Mouse (Mus musculus): Measurements from ENCODE around the gene Zdhhc5.

Zdhhc5 gene
- long read RNA-seq, experiment 1, partial matches to known transcripts = 2 of 4 reads
- long read RNA-seq, experiment 1, other reads (novel, unspliced or antisense) = 2 of 4 reads
- long read RNA-seq, experiment 2, partial matches to known transcripts = 1 of 3 reads
- long read RNA-seq, experiment 2, other reads (novel, unspliced or antisense) = 2 of 3 reads

DNA sequence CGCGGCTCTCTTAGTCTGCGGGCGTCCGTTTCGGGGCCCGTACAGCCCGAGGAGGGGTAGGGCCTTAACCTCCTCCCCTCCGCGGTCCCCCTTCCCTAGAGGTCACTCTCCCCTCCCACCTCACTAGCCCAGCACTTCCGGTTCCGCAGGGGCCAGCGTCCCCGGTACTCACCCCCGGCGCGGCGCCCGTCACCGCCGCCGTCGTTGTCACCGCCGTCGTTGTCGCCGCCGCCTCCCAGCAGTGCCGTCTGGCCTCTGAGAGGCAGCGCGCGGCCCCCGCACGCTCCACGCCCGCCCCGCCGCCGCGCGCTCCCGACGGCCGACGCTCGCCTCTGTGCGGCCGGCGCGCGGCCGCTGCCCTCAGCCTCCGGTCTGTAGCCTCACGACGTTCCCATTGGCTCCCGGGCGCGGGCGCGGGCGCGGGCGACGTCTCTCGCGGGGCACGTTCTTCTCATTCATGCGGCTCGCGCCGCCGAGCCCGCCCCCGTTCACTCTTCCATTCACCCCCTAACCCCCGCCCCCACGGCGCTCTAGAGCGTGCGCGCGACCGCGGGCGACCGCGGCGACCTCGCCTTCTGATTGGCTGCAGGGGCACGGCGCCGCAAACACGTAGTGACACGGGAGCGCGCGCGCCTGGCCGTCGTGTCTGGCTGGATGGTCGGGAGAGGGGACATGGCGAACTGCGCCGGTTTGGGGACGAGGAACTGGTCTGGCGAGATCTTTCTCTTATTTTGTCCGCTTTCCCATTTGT, at the start of gene Zdhhc5:
TSS of gene Zdhhc5 (minus strand) at position 370 of the 751 bp plus-strand sequence.
- intact Hi-C loops (cut with DNase I) = loop anchor here (5.0 kb wide), 1 partner anchor 38 kb away; the partner anchor contains the start of genes Gm28635, Med19 and Tmx2

DNA sequence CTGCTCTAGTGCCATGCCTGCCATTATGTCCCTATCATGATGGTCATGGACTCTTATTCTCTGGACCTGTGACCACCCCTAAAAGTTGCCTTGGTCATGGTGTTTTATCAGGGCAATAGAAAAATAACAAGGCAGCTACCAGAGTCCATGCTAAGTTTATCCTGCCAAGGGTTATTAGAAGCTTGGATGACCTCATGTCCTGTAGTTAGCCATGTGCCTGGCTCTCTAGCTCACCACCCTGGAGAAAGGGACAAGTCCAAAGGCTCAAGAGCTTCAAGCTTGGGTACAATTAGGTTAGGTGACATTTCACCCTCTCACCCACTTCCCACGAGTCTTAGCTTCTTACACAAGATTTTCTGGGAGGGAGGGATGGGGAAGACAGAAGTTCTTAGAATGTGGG, 47.8 kb upstream of the Zdhhc5 start:
- intact Hi-C loops (cut with DNase I) = no loop called here

DNA sequence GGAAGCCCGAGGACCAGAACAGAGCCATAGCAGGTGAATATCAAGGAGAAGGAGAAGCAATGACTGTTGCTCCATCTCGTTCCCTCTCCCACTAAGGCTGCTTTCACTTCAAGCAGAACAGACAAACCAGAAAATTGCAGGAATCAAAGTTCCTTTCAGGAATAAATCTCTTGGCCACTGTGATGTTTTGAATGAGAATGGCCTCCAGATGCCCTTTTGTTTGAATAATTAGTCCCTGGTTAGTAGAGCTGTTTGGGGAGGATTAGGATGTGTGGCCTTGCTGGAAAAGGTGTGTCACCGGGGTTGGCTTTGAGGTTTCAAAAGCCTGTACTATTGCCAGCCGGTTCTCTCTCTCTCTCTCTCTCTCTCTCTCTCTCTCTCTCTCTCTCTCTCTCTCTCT, 47.3 kb upstream of the Zdhhc5 start:
- intact Hi-C loops (cut with DNase I) = no loop called here

DNA sequence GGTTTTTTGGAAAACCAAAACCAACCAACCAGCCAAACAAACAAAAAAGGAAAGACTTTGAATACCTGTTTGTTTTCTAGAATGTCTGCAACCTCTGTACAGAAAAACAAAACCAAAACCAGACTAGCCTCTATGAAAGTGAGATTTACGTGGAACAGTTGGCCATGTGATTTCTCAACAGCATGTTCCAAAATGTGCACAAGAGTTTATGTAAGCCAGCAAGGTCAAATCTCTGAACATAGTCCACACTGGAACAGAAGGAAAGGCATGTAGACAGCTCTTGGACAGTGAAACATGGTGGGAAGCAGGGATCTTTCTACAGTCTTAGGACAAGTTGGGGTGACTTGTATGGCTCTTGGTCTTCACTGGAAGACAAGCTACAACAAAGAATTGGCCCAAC, 46.9 kb upstream of the Zdhhc5 start:
- intact Hi-C loops (cut with DNase I) = no loop called here

DNA sequence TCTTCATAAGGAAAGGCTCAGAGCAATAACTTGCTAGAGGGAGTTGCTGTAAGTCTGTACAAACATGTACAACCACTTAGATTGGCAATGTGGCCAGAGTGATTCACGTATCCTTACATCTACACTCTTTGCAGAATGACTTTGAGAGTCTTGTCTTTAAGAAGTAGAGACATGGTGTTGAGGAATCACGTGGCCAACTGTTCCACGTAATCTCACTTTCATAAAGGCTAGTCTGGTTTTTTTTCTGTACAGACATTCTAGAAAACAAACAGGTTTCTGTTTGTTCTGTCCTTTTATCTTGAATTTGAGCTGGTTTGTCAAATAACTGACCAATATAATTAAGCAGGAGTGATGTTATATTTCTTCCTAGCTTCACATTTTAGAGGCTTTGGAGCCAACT, 46.3 kb upstream of the Zdhhc5 start:
- intact Hi-C loops (cut with DNase I) = no loop called here

DNA sequence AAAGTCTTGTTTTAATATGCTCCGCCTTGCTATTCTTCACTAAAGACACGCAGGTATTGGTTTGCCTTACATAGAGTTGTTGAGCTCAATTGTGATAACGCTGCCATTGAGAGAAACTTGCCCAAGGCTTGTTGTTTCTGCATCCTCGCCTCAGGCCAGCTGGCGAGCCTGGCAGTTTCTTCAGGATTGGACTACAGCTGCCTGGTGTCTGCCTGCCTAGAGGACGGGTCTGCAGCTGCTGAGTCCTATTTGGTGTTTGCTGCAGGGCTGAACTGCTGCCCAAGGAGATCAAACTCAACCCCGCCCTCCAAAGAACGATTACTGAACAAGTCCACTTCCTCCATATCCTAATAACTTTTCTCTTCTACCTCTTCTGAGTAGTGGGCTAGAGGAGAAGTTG, 45.8 kb upstream of the Zdhhc5 start:
- intact Hi-C loops (cut with DNase I) = no loop called here

DNA sequence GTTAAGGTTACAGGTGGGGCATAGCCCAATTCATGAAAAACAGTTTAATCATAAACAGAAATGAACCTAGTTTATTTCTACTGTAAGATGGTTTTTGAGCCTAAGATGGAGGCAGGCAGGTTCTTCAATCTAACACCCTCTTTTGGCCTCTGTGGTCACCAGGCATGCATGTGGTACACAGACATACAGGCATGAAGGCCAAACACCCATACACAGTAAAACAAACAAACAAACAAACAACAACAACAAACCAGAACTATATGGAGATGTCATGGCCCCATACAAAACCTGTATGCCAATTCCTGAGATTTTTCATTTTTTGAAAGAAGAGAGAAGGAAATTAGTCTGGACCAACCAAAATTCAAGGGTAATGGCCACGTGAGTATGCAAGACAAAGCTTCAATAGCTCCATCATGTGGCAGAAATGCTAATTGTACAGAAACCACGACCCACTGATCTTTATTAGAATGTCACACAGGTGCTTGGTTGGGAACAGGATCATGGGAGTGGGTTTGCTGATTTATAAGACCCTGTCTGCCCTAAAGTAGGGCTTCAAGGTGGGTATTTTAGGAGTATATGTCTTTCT, 43.7 kb upstream of the Zdhhc5 start:
- intact Hi-C loops (cut with DNase I) = no loop called here

DNA sequence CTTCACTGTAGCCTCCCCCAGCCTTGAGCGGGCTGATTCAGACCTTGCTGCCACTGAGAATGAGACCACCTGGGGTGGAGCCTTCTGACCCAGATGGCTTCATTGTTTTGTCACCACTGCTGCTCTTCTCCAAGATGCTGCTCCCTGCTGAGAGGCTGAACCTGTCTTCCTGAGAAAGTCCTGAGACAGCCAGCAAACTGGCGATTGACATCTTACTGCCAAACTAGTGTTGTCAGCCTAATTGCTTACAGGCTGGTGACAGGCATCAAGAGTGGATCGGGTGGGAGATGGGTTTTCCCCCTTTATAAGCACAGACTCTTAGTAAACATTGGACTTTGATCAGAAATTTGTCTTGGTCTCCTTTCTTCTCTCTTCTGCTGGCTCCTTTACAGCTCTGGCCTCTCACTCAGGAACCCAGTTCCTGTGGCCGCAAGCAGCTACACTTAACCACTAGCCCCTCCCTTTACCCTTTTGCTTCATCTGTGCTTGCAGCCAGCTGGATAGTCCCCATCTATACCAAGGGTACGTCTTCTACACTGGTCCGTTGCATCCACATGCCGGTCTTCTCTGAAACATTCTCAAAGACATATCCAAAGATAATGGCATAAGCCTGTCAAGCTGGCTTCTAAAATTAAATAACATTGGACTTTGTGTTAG, 42.2 kb upstream of the Zdhhc5 start:
- intact Hi-C loops (cut with DNase I) = no loop called here

DNA sequence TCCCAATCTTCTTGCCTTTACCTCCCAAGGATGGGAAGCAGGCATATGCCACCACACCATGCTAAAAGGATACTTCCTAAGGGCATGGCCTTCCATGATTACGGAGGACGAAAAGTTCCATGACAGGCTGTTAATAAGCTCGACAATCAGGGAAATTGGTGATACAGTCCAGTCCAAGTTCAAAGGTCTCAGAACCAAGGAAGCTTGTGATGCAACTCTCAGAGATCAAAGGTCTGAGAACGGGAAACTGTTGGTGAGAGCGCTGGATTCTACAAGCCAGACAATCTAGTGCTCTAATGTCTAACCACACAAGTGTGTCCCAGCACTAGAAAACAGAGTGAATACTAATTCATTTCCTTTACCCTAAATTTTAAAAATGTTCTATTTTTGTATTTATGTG, 41.3 kb upstream of the Zdhhc5 start:
- intact Hi-C loops (cut with DNase I) = no loop called here

DNA sequence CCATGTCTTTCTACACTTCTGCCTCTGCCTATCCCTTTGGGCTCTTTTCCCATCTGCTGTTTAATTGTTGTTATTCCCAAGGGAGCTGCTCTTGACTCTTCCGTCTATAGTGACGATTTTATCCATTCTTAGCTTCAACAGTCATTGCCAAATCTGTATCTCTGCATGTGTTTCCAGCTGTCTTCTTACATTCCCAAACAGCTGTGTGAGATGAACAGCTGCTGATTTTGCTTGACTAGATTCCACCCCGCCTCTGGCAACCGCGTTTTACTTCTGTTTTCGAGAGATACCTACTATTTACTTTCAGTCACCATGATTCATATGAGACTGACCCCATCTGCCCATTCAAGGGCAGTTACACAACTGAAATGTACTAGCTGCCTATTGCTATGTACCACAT, 35.1 kb upstream of the Zdhhc5 start:
- intact Hi-C loops (cut with DNase I) = no loop called here

DNA sequence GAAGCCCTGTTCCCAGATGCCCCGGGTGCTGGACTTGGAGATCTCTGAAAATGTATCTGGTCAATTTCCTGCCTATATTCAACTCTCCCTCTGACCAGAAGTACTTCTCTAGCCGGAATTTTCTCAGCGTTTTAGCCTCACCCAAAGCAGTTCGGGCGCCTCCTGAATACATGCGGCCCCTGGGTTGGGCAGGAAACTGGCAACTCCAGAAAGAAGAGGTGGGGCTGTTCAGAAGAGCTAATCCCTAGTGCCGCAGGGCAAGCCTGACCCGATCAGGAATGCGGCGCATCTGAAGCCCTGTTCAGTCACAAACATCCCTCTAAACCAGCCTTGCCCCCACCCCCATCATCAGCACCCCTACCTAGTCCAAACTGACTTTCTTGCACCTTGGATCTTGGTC, 29.1 kb upstream of the Zdhhc5 start:
- intact Hi-C loops (cut with DNase I) = loop anchor here (5.0 kb wide), 1 partner anchor 48 kb away; no protein-coding TSS in a partner anchor

DNA sequence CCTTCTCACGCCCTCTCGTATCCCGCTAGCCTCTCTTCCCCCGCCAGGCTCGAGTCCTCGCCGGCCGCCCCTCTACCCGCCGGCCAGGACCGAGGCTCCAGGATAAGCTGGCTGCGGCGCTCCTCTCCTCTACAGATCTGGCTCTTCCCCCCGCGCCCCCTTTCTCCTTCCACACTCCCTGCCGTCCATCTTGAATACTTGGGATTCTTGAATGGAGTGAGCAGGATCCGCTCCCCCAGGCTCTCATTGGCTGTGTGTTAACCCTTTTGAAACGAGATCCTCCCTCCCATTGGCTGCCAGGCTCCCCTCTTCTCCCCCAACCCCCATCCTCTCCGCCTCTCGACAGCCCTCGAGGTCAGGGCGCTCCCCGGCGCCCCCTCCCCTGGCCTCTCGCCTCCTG, 28.6 kb upstream of the Zdhhc5 start, which contains the start of gene Gm19426:
TSS of gene Gm19426 (minus strand) at position 95 of the 400 bp plus-strand sequence.
- intact Hi-C loops (cut with DNase I) = loop anchor here (5.0 kb wide), 1 partner anchor 49 kb away; no protein-coding TSS in a partner anchor

DNA sequence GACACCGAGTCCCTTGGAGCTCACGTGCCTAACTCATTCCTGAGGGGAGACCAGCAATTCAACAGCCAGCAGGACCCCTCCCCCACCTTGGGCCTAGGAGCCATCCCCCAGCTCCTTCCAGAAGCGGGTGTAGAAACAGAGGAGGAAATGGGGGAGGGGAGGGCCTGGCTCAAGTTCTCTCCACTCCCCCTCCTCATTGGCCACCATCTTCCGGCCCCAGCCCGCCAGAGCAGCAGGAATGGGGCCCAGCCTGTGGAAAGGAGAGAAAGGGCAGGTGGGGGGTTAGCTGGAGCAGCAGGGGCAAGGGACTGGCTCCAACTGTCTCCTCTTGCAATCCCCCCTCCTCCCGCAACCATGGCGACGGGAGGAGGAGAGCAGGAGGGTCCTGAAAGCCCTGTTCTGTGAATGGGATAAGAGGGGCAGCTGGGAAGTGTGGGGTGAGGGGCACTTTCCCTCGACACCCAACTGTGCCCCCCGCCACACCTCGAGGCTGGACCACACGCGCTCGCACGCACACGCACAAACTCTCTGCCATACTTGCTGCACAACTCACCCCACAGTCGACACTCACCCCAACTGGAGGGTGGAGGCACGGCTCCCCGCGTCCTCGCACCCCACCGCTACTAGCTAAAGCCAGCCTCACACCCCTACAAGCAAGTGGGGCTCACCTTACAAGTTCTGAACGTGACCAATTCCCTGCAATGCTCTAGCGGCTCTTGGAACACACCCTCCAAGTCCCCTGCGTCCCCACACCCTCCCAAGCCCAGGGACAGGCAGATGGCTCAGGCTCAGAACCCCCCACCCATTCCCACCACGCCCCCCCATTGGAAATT, 27.7 kb upstream of the Zdhhc5 start:
- intact Hi-C loops (cut with DNase I) = loop anchor here (5.0 kb wide), 1 partner anchor 50 kb away; no protein-coding TSS in a partner anchor

DNA sequence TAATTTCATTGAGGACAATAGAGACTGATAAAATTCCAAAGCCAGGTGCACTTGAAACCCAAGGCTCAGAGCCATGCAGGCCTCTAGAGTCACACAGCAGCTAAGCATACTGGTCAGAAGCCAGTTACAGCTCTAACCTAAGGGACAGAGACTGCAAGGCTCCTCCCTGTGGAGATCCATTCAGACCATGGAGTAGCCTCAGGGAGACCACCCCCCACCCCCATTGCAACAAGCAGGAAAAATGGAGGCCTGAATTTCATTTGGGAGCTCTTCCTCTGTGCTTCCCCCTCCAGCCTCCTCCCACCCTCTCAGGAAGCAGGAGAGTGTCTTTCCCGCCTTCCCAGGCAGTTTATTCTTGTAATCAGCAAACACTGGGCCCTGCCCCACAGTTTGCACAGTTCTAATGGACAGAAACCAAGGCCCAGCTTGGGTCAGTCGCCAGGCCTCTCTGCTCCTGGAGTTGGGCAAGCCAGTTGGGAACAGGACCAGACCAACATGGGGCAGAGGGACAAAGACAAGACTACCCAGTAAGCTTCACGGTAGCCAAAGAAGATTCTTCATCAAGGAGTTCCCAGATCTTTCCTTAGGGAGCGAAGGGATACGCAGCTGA, 27.0 kb upstream of the Zdhhc5 start:
- intact Hi-C loops (cut with DNase I) = loop anchor here (5.0 kb wide), 1 partner anchor 50 kb away; no protein-coding TSS in a partner anchor

DNA sequence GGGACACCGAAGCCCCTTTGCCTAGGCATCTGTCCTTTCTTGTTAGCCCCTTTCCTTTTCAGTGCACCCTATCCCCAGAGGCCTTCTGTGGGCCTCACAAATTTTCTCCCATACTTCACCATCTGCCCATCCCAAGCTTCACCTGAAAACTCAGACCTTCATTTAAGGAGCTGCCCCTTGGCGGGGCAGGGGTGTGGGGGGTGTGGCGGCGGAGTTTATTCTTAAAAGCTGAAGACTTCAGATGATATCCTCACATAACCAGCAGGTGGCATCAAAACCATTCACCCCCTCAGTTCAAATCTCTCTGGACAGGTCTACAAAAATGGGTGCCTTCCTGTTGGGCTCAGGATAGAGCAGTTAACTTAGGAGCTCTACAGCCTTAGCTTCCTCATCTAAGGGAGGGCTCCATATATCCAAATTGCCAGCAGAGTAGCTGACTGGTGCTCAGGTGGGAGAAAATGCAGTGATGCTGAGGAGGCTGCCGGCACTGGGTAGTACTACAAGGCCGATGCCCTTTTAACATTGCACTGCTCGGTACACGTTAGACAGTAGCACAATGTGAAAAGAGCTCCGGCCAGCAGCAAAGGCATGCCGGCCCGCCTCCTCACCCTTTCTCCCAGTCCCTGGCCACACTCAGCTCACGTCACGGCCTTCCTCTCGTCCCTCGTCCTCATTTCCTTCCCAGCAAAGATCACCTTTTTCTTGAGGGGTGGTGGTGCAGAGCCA, 25.8 kb upstream of the Zdhhc5 start:
- intact Hi-C loops (cut with DNase I) = loop anchor here (5.0 kb wide), 1 partner anchor 52 kb away; no protein-coding TSS in a partner anchor

DNA sequence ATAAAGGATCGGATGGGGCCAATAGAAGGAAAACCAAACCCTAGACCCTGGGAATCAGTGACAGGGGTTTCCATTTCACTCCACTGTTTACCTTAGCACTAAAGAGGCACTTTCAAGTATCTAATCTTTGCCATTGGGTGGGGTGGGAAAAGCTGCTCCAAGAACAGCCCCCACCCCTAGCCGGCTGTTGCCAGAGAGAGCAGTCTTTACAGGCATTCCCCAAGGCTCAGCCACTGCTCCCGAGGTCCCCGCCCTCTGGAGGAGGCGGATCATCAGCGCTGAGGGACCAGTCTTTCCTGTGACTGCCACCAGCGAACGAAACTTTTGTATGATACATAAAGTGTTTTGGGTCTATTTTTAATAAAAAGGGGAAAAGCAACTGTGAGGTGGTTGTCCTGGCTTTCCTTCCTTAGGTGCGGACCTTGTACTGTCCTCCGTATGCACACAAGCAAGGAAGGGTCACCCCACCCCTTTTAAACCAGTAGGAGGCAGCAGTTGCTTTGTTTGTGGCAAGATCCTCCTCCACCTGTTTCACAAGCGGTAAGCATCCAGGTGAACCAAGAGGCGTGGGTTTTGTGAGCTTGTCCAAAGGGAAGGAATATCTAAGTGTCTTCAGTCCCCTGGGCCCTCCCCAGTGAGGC, 23.4 kb upstream of the Zdhhc5 start:
- intact Hi-C loops (cut with DNase I) = no loop called here

DNA sequence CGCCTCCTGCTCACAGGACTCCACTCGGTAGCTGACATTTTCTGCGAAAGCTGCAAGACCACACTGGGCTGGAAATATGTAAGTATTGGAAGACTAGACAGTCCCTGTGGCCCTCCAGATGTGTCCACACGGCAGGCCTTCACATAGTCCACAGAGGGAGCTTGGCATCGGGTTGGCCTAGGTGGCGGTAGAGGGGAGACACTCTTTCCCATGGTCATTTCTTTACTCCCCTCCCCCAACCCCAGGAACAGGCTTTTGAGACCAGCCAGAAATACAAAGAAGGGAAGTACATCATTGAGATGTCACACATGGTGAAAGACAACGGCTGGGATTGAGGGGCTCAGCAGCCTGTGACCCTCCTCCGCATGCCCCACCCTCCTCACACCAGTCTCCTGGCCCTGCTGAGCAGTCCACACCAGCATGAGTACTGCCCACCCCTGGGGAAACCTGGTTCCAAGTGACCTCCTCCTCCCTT, 22.5 kb upstream of the Zdhhc5 start:
- intact Hi-C loops (cut with DNase I) = no loop called here

DNA sequence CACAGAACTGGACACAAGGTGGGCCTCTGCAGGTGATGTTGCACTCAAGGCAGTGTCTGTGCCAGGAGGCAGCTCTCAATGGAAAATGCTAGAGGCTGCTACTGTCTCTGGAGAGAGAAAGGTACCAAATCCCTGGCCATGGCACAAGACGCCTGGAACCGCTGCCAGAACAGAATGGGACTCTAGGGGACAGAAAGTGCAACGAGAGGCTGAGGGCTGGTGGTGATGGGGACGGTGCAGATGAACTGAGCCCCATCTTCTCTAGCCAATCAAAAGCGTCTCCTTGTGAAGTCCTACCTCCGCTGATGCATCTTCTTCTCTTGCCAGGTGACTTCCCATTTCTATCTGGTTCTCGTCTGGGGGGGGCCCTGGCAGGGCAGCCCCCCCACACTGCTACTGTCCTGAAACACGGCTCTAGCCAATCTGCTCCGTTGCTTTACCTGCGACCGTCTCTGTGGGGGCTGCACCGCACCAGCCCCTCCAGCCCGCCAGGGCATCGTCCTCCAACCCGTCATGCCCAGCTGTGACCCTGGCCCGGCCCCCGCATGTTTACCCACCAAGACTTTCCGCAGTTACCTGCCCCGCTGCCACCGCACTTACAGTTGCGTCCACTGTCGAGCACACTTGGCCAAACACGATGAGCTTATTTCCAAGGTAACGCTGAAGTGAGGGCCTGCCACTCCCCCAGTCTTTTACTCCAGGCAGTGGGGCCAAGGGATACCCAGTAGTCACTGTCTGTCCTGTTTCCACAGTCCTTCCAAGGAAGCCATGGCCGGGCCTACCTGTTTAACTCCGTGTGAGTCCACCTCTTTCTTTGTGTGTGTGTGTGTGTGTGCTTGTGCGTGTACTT, 21.6 kb upstream of the Zdhhc5 start:
- intact Hi-C loops (cut with DNase I) = no loop called here
